Mouse (Mus musculus): ENCODE results near the gene Arl16.

DNA sequence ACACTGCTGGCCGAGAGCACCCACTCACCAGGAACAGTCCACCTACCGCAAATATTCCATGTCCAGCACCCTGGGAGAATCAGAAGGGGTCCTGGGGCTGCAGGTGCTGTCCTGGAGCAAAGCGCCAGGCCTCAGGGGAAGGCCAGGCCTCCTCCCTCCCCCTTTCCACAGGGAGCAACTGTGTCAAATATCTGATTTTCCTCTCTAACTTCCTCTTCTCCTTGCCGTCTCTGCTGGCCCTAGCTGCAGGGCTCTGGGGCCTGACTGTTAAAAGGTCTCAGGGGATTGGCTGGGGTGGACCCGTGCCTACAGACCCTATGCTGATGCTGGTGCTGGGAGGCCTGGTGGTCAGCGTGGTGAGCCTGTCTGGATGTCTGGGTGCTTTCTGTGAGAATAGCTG lies 23.3 kb downstream of the Arl16 start:
- TF ChIP-seq CTCF (IDR thresholded peaks at IDR 0.05; ENCODE audit: low read depth, low read length) (no peak), POLR2A (IDR thresholded peaks at IDR 0.05; ENCODE audit: insufficient read depth, low read length) (no peak)
